Mouse (Mus musculus) erythroblast, embryonic 14.5 days (primary cell): ENCODE results near the gene Ahdc1. TPM values are rescaled to one million over a fixed set of nuclear protein-coding genes. Genes with fewer than 3 reads are reported as not detected.

Experiments
- H3K27me3 ChIP-seq: 2 replicates; pipeline ENCODE4 v1.6.1; 2012; ENCODE audit warnings: inconsistent platforms; ENCODE audit not compliant: control insufficient read depth
- H3K36me3 ChIP-seq: 2 replicates; pipeline ENCODE4 v1.6.1; 2012; ENCODE audit warnings: mild to moderate bottlenecking, inconsistent platforms; ENCODE audit not compliant: control insufficient read depth
- H3K4me1 ChIP-seq: 2 replicates; pipeline ENCODE4 v1.6.1; 2012; ENCODE audit warnings: inconsistent platforms; ENCODE audit not compliant: control insufficient read depth
- H3K4me3 ChIP-seq: replicated peaks from 2 replicates; pipeline ENCODE3; 2012; ENCODE audit warnings: moderate library complexity, mild to moderate bottlenecking, inconsistent platforms
- H3K9me3 ChIP-seq: 2 replicates; pipeline ENCODE4 v1.6.1; 2012; ENCODE audit warnings: low read length, inconsistent platforms, mixed read lengths; ENCODE audit not compliant: control insufficient read depth
- GATA1 ChIP-seq: IDR thresholded peaks from 2 replicates; pipeline ENCODE4 v1.6.1; 2012; ENCODE audit warnings: low read length, inconsistent platforms, mixed read lengths
- TAL1 ChIP-seq: IDR thresholded peaks from 3 replicates; pipeline ENCODE4 v1.6.1; 2012; ENCODE audit warnings: low read length, inconsistent platforms, mixed read lengths
- polyA plus RNA-seq: library from polyadenylated mRNA; stranded (reverse); fragments of >175 nt; gene quantifications from 2 replicates; pipeline ENCODE4 v1.2.3, GENCODE M21; 2012

Ahdc1 gene
- polyA plus RNA-seq, 1 experiment = 0.08 TPM

GRCm38 (mm10) chr4:133022954-133023635, 12.0 kb downstream of the Ahdc1 start:
- Histone ChIP-seq H3K27me3 (no peaks in the 10 kb centered on the region), H3K4me1 (peaks cover 7% of the 10 kb centered on the region), H3K9me3 (no peaks in the 10 kb centered on the region), H3K36me3 (no peaks in the 10 kb centered on the region), H3K4me3 (no peak overlapping the region)
- no peak for TF ChIP-seq GATA1
- TF ChIP-seq TAL1 = no peak

- Histone ChIP-seq H3K4me3 (no peak overlapping the region), H3K4me1 (peaks cover 13% of the 10 kb centered on the region)
Measured at GRCm38 (mm10) chr4:133023636-133024035, 12.6 kb downstream of the Ahdc1 start.

GRCm38 (mm10) chr4:133024404-133024803, 13.3 kb downstream of the Ahdc1 start:
- Histone ChIP-seq H3K9me3 (no peaks in the 10 kb centered on the region), H3K27me3 (no peaks in the 10 kb centered on the region), H3K36me3 (no peaks in the 10 kb centered on the region), H3K4me1 (peaks cover 16% of the 10 kb centered on the region), H3K4me3 (no peak overlapping the region)
- no peak for TF ChIP-seq GATA1
- TF ChIP-seq TAL1 = no peak

More at GRCm38 (mm10) chr4:133023636-133024035, 12.6 kb downstream of the Ahdc1 start:
- Histone ChIP-seq H3K36me3 (no peaks in the 10 kb centered on the region), H3K9me3 (no peaks in the 10 kb centered on the region), H3K27me3 (no peaks in the 10 kb centered on the region)
- TF ChIP-seq GATA1 (no peak), TAL1 (no peak)

GRCm38 (mm10) chr4:133024969-133025685, 14.1 kb downstream of the Ahdc1 start:
- H3K4me3 ChIP-seq = no peak overlapping the region
- H3K27me3 ChIP-seq = no peaks in the 10 kb centered on the region
- H3K9me3 ChIP-seq = no peaks in the 10 kb centered on the region
- peaks cover 16% of the 10 kb centered on the region for H3K4me1 ChIP-seq
- TF ChIP-seq GATA1 (no peak), TAL1 (no peak)
- no peaks in the 10 kb centered on the region for H3K36me3 ChIP-seq

- no peaks in the 10 kb centered on the region for H3K9me3 ChIP-seq
- H3K36me3 ChIP-seq = no peaks in the 10 kb centered on the region
- no peak overlapping the region for H3K4me3 ChIP-seq
- H3K27me3 ChIP-seq = no peaks in the 10 kb centered on the region
- no peak for TF ChIP-seq GATA1
- no peak for TF ChIP-seq TAL1
- H3K4me1 ChIP-seq = peaks cover 16% of the 10 kb centered on the region
Measured at GRCm38 (mm10) chr4:133026272-133026671, 15.2 kb downstream of the Ahdc1 start.

GRCm38 (mm10) chr4:133026826-133027375, 15.8 kb downstream of the Ahdc1 start:
- no peaks in the 10 kb centered on the region for H3K36me3 ChIP-seq

GRCm38 (mm10) chr4:133027721-133028120, 16.7 kb downstream of the Ahdc1 start:
- TF ChIP-seq TAL1 (no peak), GATA1 (no peak)
- Histone ChIP-seq H3K36me3 (no peaks in the 10 kb centered on the region), H3K4me1 (peaks cover 16% of the 10 kb centered on the region), H3K4me3 (no peak overlapping the region), H3K9me3 (no peaks in the 10 kb centered on the region), H3K27me3 (no peaks in the 10 kb centered on the region)

More at GRCm38 (mm10) chr4:133026826-133027375, 15.8 kb downstream of the Ahdc1 start:
- TF ChIP-seq GATA1 = no peak
- TF ChIP-seq TAL1 = no peak
- Histone ChIP-seq H3K27me3 (no peaks in the 10 kb centered on the region), H3K4me1 (peaks cover 16% of the 10 kb centered on the region), H3K4me3 (no peak overlapping the region), H3K9me3 (no peaks in the 10 kb centered on the region)

- TF ChIP-seq TAL1 (no peak), GATA1 (no peak)
- no peaks in the 10 kb centered on the region for H3K9me3 ChIP-seq
- H3K36me3 ChIP-seq = no peaks in the 10 kb centered on the region
- no peak overlapping the region for H3K4me3 ChIP-seq
- H3K4me1 ChIP-seq = peaks cover 16% of the 10 kb centered on the region
- no peaks in the 10 kb centered on the region for H3K27me3 ChIP-seq
Measured at GRCm38 (mm10) chr4:133028193-133028592, 17.1 kb downstream of the Ahdc1 start.

GRCm38 (mm10) chr4:133028875-133029274, 17.8 kb downstream of the Ahdc1 start:
- Histone ChIP-seq H3K9me3 (no peaks in the 10 kb centered on the region), H3K4me3 (no peak overlapping the region), H3K4me1 (peaks cover 16% of the 10 kb centered on the region), H3K36me3 (no peaks in the 10 kb centered on the region), H3K27me3 (no peaks in the 10 kb centered on the region)
- TF ChIP-seq TAL1 = no peak
- no peak for TF ChIP-seq GATA1
